Mouse (Mus musculus) myocyte (in vitro differentiated cells): Measurements from ENCODE around the gene Ctsq.

Experiments
- CEBPB ChIP-seq: IDR thresholded peaks from 2 replicates; pipeline ENCODE4 v1.6.1; 2011; ENCODE audit warnings: mild to moderate bottlenecking, moderate library complexity; ENCODE audit not compliant: poor library complexity, insufficient read depth, severe bottlenecking
- E2F4 ChIP-seq: IDR thresholded peaks from one replicate; pipeline ENCODE4 v1.6.1; 2011; ENCODE audit warnings: mild to moderate bottlenecking, control low read depth, moderate library complexity; ENCODE audit not compliant: insufficient read depth
- MAX ChIP-seq: IDR thresholded peaks from one replicate; pipeline ENCODE4 v1.6.1; 2011; ENCODE audit warnings: low read depth, mild to moderate bottlenecking, control low read depth
- MYOD1 ChIP-seq, 3 experiments: IDR thresholded peaks; one replicate each; pipeline ENCODE4 v1.6.1; 2011; ENCODE audit warnings: control low read depth in 2 of 3, low read depth in 2 of 3, mild to moderate bottlenecking in 2 of 3, moderate library complexity in 1 of 3; ENCODE audit not compliant: insufficient read length in 2 of 3, control insufficient read depth in 1 of 3
- MYOG ChIP-seq, 3 experiments: IDR thresholded peaks; one replicate each; pipeline ENCODE4 v1.6.1; 2011; ENCODE audit warnings: control low read depth in 2 of 3, low read depth in 2 of 3, mild to moderate bottlenecking in 2 of 3; ENCODE audit not compliant: insufficient read length in 2 of 3, control insufficient read depth in 1 of 3, insufficient read depth in 1 of 3
- POLR2A ChIP-seq: IDR thresholded peaks from one replicate; pipeline ENCODE4 v1.6.1; 2011; ENCODE audit warnings: low read depth, mild to moderate bottlenecking, control low read depth, moderate library complexity; ENCODE audit not compliant: insufficient read length
- POLR2AphosphoS2 ChIP-seq: IDR thresholded peaks from one replicate; pipeline ENCODE4 v1.6.1; 2011; ENCODE audit warnings: low read depth, control low read depth; ENCODE audit not compliant: insufficient read length
- TCF12 ChIP-seq: IDR thresholded peaks from one replicate; pipeline ENCODE4 v1.6.1; 2011; ENCODE audit warnings: mild to moderate bottlenecking, control low read depth; ENCODE audit not compliant: poor library complexity, insufficient read depth, severe bottlenecking
- TCF3 ChIP-seq: IDR thresholded peaks from one replicate; pipeline ENCODE4 v1.6.1; 2011; ENCODE audit warnings: low read depth, control low read depth; ENCODE audit not compliant: insufficient read length
- USF1 ChIP-seq: IDR thresholded peaks from one replicate; pipeline ENCODE4 v1.6.1; 2011; ENCODE audit warnings: low read depth, mild to moderate bottlenecking, control low read depth, moderate library complexity

GRCm38 (mm10) chr13:61022785-61023184 is 17.6 kb downstream of the Ctsq start:
- no peak for TF ChIP-seq POLR2A
- TF ChIP-seq MYOD1 (IDR thresholded peaks at IDR 0.05; ENCODE audit: control insufficient read depth in 1 of 3, insufficient read length in 2 of 3, low read depth in 2 of 3), result no peak
- TF ChIP-seq TCF3, result no peak
- TF ChIP-seq POLR2AphosphoS2, result no peak
- no peak for TF ChIP-seq TCF12
- TF ChIP-seq MAX, result no peak
- no peak for TF ChIP-seq USF1
- no peak for TF ChIP-seq MYOG (IDR thresholded peaks at IDR 0.05; ENCODE audit: control insufficient read depth in 1 of 3, insufficient read depth in 1 of 3, insufficient read length in 2 of 3, low read depth in 2 of 3)
- TF ChIP-seq E2F4, result no peak
- TF ChIP-seq CEBPB, result no peak
